Mouse (Mus musculus): ENCODE data around the gene Eif5a2. TPM values are rescaled to one million over a fixed set of nuclear protein-coding genes. Genes with fewer than 3 reads are reported as not detected.
"Not testable (repeated sequence)": the region's sequence is repeated elsewhere in the genome, so short reads cannot be mapped to it uniquely, and the experiment has no call there.

Eif5a2 gene
- polyA plus RNA-seq (2015; fragmentation: Nextera tagmentation; extraction: Ambion mirVana): 10.6 and 11.0 TPM in 2 replicates

DNA sequence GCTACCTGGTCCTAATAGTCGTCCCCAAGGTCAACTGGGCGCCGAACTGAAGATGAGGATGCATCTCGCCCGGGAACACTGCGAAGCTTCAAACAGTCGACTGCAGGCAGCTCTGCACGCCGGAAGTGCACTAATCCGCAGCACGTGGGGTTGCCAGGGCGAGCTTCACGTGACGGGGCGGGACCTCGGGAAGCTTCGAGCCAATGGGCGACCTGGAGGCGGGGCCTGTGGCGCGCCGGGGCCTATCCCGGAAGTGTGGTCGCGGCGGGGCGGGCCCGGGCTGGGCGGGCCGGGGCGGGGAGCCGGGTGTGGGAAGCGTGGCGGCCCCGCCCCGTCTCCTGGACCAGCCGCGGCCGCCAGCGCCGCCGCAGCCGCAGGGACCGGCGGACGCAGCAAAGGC is at the start of gene Eif5a2:
Gene Eif5a2, plus strand, starts transcription at position 283 of the 400 bp plus-strand sequence.
- Histone ChIP-seq H3K4me1 (replicated peaks) (peaks cover 12% of the 10 kb centered on the region), H3K4me2 (peak within 1 kb of the TSS; percentile 81), H3K9ac (peak within 1 kb of the TSS; percentile 84), H3K4me3 (peak within 1 kb of the TSS; percentile 80), H3K27me3 (0 out of 2 replicates have a peak, but pooled peaks cover 9% of the 10 kb centered on the region), H3K36me3 (no peaks in the 10 kb centered on the region), H3K27ac (no peak within 1 kb of the TSS), H3K9me3 (no peaks in the 10 kb centered on the region)
- ATAC-seq (ENCODE audit: low FRiP score): peak; percentile 99
- WGBS: 2% methylated on average over 46 of the region's 46 CpGs

DNA sequence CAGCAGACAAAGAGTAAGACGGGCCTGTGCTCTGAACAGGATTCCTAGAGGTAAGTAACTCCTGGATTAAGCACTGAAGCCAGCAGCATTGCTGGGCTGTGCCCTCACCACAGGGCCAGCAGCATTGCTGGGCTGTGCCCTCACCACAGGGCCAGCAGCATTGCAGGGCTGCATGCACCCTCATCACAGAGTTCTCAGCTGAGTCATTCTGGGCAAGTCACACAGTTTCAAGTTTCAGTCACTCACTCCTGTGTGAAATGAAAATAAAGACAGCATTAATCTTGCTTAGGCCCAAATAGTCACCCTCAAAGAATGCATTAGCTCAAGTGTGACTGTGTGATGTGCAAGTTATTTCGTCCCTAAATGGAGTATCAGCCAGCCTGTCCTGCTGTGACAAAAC is 46.4 kb upstream of the Eif5a2 start:
- no peaks in the 10 kb centered on the region for H3K9me3 ChIP-seq
- H3K4me1 ChIP-seq (replicated peaks): peaks cover 11% of the 10 kb centered on the region
- H3K27me3 ChIP-seq: no peaks in the 10 kb centered on the region
- H3K9ac ChIP-seq: no peak overlapping the region
- H3K27ac ChIP-seq: no peak overlapping the region
- no peaks in the 10 kb centered on the region for H3K36me3 ChIP-seq
- ATAC-seq (ENCODE audit: low FRiP score): no peak
- no peak overlapping the region for H3K4me3 ChIP-seq
- H3K4me2 ChIP-seq: no peak overlapping the region
- WGBS: 73% methylated on average over 2 of the region's 2 CpGs

DNA sequence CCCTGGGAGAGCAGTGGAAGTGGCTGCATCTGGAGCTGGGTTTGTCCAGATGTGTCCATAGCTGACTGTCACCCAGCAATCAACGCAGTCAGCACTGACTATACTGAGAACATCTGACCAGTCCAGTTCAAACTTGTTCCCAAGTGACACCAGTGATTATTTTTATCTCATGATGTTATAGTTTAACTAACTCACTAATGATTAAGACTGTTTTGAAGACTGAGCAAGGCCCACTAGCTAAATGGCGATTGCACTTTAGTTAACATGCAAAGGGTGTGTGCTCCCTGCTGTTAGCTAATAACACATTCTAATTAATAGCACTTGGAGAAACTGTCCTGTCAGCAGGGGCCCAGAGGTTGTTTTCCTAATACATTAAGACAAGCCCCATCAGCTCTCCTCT is 44.1 kb upstream of the Eif5a2 start:
- WGBS: 32% methylated on average over 2 of the region's 2 CpGs
- H3K4me1 ChIP-seq (replicated peaks): peaks cover 16% of the 10 kb centered on the region
- no peak overlapping the region for H3K27ac ChIP-seq
- H3K9me3 ChIP-seq: no peaks in the 10 kb centered on the region
- no peak overlapping the region for H3K4me2 ChIP-seq
- no peaks in the 10 kb centered on the region for H3K27me3 ChIP-seq
- no peak overlapping the region for H3K9ac ChIP-seq
- no peaks in the 10 kb centered on the region for H3K36me3 ChIP-seq
- ATAC-seq (ENCODE audit: low FRiP score): 0 out of 2 replicates have a peak, but pooled peaks have one; percentile 47
- H3K4me3 ChIP-seq: no peak overlapping the region

DNA sequence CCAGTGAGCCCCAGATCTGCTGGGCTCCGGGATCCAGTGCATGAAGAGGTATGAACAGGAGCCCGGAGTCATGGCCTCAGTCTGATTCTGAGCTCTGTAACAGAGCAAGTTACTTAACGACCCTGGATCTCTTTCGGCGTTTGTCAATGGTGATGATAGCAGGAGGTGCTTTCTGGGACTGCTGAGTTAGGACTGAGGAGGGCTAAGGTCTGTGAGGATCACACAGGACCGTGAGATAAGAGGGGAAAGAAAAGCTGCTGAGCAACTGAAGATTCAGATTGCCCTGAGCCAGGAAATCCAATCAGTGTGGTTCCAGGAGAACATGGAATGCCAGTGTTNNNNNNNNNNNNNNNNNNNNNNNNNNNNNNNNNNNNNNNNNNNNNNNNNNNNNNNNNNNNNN is 40.7 kb upstream of the Eif5a2 start:
- Histone ChIP-seq H3K4me3 (no peak overlapping the region), H3K27me3 (no peaks in the 10 kb centered on the region), H3K27ac (no peak overlapping the region), H3K36me3 (no peaks in the 10 kb centered on the region), H3K9ac (no peak overlapping the region), H3K4me1 (replicated peaks) (peaks cover 25% of the 10 kb centered on the region), H3K4me2 (no peak overlapping the region), H3K9me3 (no peaks in the 10 kb centered on the region)
- WGBS: 50% methylated on average over 6 of the region's 6 CpGs
- ATAC-seq (ENCODE audit: low FRiP score): no peak

DNA sequence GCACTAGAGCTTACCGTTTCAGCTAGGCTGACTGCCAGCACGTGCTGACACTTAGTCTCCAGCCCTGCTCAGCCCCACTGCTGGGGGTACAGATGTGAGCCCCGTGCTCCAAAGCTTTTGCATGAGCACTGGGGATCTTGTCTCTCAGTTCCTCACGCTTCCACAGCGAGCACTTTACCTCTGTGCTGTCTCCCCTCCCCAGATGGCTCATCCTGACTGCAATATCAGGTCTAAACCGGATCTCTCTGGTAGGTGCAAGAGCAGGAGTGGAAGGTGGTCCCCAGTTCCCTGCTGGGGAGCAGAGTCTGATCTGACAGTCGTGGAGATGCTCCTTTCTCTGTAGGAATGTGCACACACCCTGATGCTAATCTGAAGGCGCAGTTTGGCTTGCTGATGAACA is 37.8 kb upstream of the Eif5a2 start:
- 47% methylated on average over 8 of the region's 8 CpGs for WGBS
- no peaks in the 10 kb centered on the region for H3K9me3 ChIP-seq
- H3K36me3 ChIP-seq: no peaks in the 10 kb centered on the region
- H3K4me2 ChIP-seq: peak overlapping the region; percentile 17; the same call in 1 of the 2 replicates
- peaks cover 14% of the 10 kb centered on the region; the same call in 1 of the 2 replicates for H3K4me1 ChIP-seq (replicated peaks)
- no peak overlapping the region for H3K4me3 ChIP-seq
- H3K27ac ChIP-seq: peak overlapping the region; percentile 66
- no peaks in the 10 kb centered on the region for H3K27me3 ChIP-seq
- no peak for ATAC-seq (ENCODE audit: low FRiP score)
- 0 out of 2 replicates have a peak overlapping the region, but pooled peaks have one; percentile 24 for H3K9ac ChIP-seq

DNA sequence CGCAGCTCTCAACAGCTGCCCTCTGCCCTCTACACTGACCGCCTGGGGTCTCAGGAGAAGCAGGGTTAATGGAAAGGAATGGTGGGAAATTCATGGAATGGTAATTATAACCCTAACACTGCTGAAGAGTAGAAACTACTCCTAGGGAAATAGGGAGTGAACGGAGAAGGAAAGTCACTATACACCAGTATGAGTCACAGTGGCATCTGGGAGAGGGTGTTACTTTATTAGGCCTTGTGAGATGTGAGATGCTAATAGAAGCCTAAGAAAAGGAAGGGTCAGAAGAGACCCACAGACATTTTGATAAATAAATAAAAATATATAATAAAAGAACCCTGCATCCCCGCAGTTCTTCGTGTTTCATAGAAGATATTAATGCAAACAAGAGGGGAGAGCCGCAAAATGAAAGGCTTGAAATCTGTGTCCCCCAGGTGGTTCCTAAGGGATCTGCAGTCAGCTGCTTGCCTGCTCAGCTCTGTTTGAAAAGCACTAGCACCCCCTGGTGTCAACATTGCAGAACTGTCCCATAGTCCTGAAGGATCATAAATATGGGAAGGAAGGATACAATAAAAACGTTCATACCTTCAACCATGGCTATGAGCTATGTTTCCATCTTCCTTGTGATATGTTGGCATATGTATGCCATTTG is 35.1 kb upstream of the Eif5a2 start:
- H3K4me1 ChIP-seq (replicated peaks): peaks cover 10% of the 10 kb centered on the region; the same call in 1 of the 2 replicates
- no peak overlapping the region for H3K4me2 ChIP-seq
- no peaks in the 10 kb centered on the region for H3K9me3 ChIP-seq
- no peak overlapping the region for H3K9ac ChIP-seq
- H3K36me3 ChIP-seq: no peaks in the 10 kb centered on the region
- H3K27me3 ChIP-seq: no peaks in the 10 kb centered on the region
- peak; percentile 89 for ATAC-seq (ENCODE audit: low FRiP score)
- WGBS: 34% methylated on average over 7 of the region's 7 CpGs
- no peak overlapping the region for H3K4me3 ChIP-seq
- H3K27ac ChIP-seq: no peak overlapping the region

DNA sequence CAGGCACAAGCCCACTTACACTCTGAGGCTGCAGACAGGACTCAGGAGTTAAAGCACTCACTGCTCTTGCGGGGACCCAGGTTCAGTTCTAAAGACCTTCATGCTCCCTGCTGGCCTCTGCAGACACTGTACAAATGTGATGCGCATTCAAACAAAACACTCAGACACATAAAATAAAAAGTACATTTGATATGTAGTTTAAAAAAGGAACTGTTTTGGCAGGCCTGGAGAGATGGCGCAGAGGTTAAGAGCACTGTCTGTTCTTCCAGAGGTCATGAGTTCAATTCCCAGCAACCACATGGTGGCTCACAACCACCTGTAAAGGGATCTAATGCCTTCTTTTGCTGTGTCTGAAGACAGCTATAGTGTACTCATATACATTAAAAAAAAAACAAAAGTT is 32.9 kb upstream of the Eif5a2 start:
- 89% methylated on average over 3 of the region's 3 CpGs for WGBS
- Histone ChIP-seq H3K27ac (no peak overlapping the region), H3K4me3 (no peak overlapping the region), H3K9me3 (no peaks in the 10 kb centered on the region), H3K27me3 (no peaks in the 10 kb centered on the region), H3K4me1 (replicated peaks) (peaks cover 5% of the 10 kb centered on the region; the same call in 1 of the 2 replicates), H3K9ac (no peak overlapping the region), H3K36me3 (no peaks in the 10 kb centered on the region), H3K4me2 (no peak overlapping the region)
- no peak for ATAC-seq (ENCODE audit: low FRiP score)

DNA sequence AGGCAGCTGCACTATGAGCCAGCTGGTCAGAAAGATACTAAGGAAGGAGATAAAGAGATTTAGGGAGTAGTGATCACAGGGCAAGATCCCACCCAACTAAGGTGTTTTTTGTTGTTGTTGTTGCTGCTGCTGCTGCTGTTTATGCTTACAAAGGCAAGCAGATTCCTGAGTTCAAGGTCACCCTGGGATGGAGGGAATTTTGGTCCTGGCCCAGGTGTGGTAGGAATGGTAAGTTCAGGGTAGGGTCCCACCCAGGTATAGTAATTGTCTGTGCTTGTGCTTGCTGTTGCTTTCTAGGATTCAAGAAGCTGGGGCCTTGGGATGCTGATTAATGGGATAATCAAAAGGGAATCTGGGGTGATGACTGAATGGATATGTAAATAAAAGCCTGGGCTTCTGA is 32.1 kb upstream of the Eif5a2 start:
- Histone ChIP-seq H3K4me3 (no peak overlapping the region), H3K4me2 (no peak overlapping the region), H3K36me3 (no peaks in the 10 kb centered on the region), H3K27me3 (no peaks in the 10 kb centered on the region), H3K27ac (no peak overlapping the region), H3K9me3 (no peaks in the 10 kb centered on the region), H3K9ac (no peak overlapping the region), H3K4me1 (replicated peaks) (no peaks in the 10 kb centered on the region)
- ATAC-seq (ENCODE audit: low FRiP score): no peak

DNA sequence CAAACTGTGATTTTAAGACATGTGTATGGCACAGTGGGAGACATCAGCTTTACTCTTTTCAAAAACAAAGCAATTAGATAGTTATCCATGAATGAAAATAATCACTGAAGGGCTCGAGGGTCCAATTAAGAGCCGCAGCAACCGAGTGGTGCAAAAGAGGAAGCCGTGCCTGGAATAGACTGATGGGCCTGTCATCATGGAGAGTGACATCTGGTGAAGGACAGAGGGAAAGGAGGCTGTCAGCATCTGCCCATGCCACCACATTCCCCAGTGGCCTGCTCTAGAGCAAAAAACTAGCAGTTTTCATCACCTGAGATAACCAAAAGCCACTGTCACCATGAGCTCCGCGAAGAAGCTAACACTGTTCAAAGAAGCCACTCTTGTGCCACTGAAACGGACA is 25.6 kb upstream of the Eif5a2 start:
- Histone ChIP-seq H3K4me3 (no peak overlapping the region), H3K9me3 (no peaks in the 10 kb centered on the region), H3K36me3 (no peaks in the 10 kb centered on the region), H3K27ac (no peak overlapping the region), H3K27me3 (no peaks in the 10 kb centered on the region), H3K9ac (no peak overlapping the region), H3K4me2 (no peak overlapping the region), H3K4me1 (replicated peaks) (peaks cover 5% of the 10 kb centered on the region; the same call in 1 of the 2 replicates)
- WGBS: 49% methylated on average over 7 of the region's 7 CpGs
- 0 out of 2 replicates have a peak, but pooled peaks have one; percentile 52 for ATAC-seq (ENCODE audit: low FRiP score)

DNA sequence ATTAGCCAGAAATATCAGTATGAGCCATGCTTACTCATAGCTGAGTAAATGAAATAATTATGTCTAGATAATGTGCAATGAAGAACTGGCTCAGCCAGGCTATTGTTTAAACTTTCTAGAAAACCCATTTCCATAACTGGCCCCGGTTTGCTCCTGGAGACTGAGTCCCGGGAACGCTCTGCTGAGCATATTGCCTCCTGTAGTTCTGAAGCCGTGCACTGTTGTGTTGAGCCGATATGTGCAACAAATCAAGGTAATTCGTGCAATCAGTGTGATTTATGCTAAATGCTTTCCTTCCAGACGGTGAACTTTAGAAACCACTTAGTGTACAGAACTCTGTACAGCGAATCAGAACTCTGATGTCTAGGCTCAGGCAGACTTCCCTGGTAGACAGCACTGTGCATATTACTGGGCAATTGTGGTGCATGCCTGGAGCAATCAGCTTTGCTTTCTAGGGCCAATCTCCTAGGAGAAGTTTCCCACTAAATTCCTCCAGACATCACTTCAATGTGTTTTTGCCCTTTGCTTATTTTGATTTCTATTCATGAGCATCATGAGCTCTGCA is 19.8 kb upstream of the Eif5a2 start:
- Histone ChIP-seq H3K36me3 (no peaks in the 10 kb centered on the region), H3K27me3 (no peaks in the 10 kb centered on the region), H3K4me3 (no peak overlapping the region), H3K9ac (no peak overlapping the region), H3K27ac (no peak overlapping the region), H3K4me1 (replicated peaks) (no peaks in the 10 kb centered on the region), H3K4me2 (no peak overlapping the region), H3K9me3 (no peaks in the 10 kb centered on the region)
- 73% methylated on average over 8 of the region's 8 CpGs for WGBS
- ATAC-seq (ENCODE audit: low FRiP score): no peak

DNA sequence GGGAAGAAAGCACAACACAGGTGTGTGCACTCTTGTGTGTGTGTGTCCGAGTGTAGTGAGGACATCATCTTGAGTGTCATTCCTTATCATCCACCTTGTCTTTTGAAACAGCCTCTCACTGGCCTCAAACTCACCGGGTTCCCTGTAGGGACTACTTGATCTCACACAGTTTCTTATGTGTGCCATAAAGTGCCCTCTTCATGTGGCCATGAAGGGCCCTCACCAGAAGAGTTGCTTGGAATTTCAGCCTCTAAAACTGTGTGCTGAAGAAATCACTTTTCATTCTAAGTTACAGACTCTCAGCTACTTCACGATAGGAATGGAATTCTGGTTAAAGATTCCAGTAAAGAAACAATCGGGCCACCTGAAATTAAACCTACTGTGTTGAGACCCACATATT is 14.1 kb upstream of the Eif5a2 start:
- H3K4me2 ChIP-seq: no peak overlapping the region
- no peaks in the 10 kb centered on the region for H3K4me1 ChIP-seq (replicated peaks)
- H3K9ac ChIP-seq: no peak overlapping the region
- ATAC-seq (ENCODE audit: low FRiP score): no peak
- H3K27ac ChIP-seq: no peak overlapping the region
- 93% methylated on average over 4 of the region's 4 CpGs for WGBS
- H3K4me3 ChIP-seq: no peak overlapping the region
- no peaks in the 10 kb centered on the region for H3K36me3 ChIP-seq
- peaks cover 5% of the 10 kb centered on the region; the same call in 1 of the 2 replicates for H3K9me3 ChIP-seq
- H3K27me3 ChIP-seq: no peaks in the 10 kb centered on the region

DNA sequence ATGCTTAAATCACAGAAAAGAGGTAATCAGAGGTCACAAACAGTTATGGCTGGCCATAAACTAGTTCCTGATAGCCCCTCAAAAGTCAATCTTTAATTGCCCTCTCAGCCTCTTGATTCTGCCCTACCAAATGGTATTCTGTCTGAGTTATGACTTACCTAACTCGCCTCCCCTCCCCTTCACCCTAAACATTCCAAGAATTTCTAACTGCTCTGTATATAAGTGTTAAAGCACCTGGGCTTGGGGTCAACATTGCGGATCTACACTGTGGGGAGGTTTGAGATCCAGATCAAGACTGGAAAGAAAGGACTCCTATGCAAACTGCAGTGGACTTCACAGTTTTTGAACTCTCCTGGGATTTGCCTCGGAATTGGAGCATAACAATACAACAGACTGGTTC is 12.9 kb upstream of the Eif5a2 start:
- Histone ChIP-seq H3K4me2 (no peak overlapping the region), H3K4me1 (replicated peaks) (no peaks in the 10 kb centered on the region), H3K9me3 (peaks cover 5% of the 10 kb centered on the region; the same call in 1 of the 2 replicates), H3K36me3 (no peaks in the 10 kb centered on the region), H3K4me3 (no peak overlapping the region), H3K27me3 (no peaks in the 10 kb centered on the region), H3K9ac (no peak overlapping the region), H3K27ac (no peak overlapping the region)
- no peak for ATAC-seq (ENCODE audit: low FRiP score)
- 85% methylated on average over 3 of the region's 3 CpGs for WGBS

DNA sequence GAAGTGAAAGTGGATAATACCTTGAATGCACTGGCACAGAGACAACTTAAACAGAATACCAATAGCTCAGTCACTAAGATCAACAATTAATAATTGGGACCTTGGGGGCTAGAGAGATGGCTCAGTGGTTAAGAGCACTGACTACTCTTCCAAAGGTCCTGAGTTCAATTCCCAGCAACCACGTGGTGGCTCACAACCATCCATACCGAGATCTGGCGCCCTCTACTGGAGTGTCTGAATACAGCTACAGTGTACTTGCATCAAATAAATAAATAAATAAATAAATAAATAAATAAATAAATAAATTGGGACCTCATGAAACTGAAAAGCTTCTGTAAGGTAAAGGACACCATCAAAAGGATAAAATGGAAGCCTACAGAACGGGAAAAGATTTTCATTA is 8.2 kb upstream of the Eif5a2 start:
- H3K9ac ChIP-seq; H3K27me3 ChIP-seq; H3K4me3 ChIP-seq; H3K36me3 ChIP-seq; ATAC-seq (ENCODE audit: low FRiP score); H3K27ac ChIP-seq; H3K4me2 ChIP-seq; H3K9me3 ChIP-seq; H3K4me1 ChIP-seq (replicated peaks): not testable (repeated sequence)
- 69% methylated on average over 4 of the region's 4 CpGs for WGBS
